Mouse (Mus musculus) retina, postnatal 1 day (tissue): ENCODE data around the gene Ets1.

ENCODE experiments used
- DNase-seq: peaks from one replicate; pipeline ENCODE4 v3.0.0-alpha.2; 2012

Gene Ets1

GRCm38 (mm10) chr9:32778866-32779265 is 142.8 kb downstream of the Ets1 start:
- no peak for DNase-seq

GRCm38 (mm10) chr9:32782391-32783092 is 146.5 kb downstream of the Ets1 start:
- no peak for DNase-seq

GRCm38 (mm10) chr9:32787091-32787490 is 151.1 kb downstream of the Ets1 start:
- DNase-seq: no peak

- DNase-seq: peak; percentile 12
These were observed 151.6 kb downstream of the Ets1 start for GRCm38 (mm10) chr9:32787615-32788014.

- DNase-seq: peak; percentile 15
These were observed 153.3 kb downstream of the Ets1 start for GRCm38 (mm10) chr9:32789306-32789705.

GRCm38 (mm10) chr9:32791699-32792098 is 155.7 kb downstream of the Ets1 start:
- DNase-seq: peak; percentile 10

GRCm38 (mm10) chr9:32798171-32798570 is 162.2 kb downstream of the Ets1 start:
- DNase-seq: no peak

- DNase-seq: no peak
These were observed 170.1 kb downstream of the Ets1 start for GRCm38 (mm10) chr9:32806106-32806505.
